Mouse (Mus musculus): ENCODE results near the gene Gm3543. TPM values are rescaled to one million over a fixed set of nuclear protein-coding genes. Genes with fewer than 3 reads are reported as not detected.
"Not testable (repeated sequence)": the region's sequence is repeated elsewhere in the genome, so short reads cannot be mapped to it uniquely, and the experiment has no call there.

Gene Gm3543
- not detected in 2 replicates for polyA plus RNA-seq (2015; fragmentation: Nextera tagmentation; extraction: Ambion mirVana)

DNA sequence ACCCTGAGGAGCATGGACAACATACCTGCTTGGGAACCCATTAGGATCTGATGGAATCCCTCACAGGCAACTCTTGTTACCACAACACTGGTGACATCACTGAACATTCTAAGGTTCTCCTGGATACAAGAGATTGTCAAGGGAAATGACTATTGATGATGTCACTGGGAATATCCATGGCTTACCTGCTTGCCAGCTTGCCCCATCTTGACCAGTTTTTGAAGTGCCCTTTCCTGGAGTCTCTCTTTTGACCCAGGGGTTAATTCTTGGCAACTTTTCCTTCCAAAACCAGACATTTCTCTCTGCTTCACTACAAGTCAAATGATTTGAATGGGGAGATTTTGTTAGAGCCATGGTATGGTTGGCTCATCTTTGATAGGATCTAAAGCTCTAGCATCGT, at the start of gene Gm3543:
Gm3543 (minus strand) TSS at position 101 of the 400 bp plus-strand sequence.
- not testable (repeated sequence) for H3K4me1 ChIP-seq
- 80% methylated on average over 1 of the region's 1 CpGs for WGBS

DNA sequence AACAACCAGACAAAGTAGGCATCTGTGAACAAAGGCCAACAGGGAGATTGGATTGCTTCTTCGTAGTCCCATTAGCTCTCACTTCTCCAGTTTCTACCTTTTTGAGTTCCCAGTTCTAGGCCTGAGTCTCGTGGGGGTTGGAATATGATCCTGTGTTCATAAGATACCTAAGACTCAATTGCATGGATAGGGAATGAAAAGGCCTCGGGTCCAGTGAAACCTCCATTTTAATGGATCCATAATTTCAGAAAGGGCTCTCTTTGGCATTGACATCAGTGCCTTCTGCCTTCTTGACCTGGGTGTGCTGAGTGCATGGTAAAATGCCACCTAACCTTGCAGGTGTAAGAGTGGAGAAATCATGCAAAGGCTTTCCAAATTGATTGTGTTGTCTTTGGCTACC, 14.5 kb downstream of the Gm3543 start:
- not testable (repeated sequence) for H3K4me1 ChIP-seq; H3K4me3 ChIP-seq; H3K4me2 ChIP-seq; H3K9me3 ChIP-seq; ATAC-seq (ENCODE audit: borderline replicate concordance, extremely low read depth, low FRiP score, low TSS enrichment); H3K27ac ChIP-seq; H3K27me3 ChIP-seq; H3K36me3 ChIP-seq; H3K9ac ChIP-seq
- WGBS, result 53% methylated on average over 3 of the region's 3 CpGs

More for the DNA sequence above, at the start of gene Gm3543:
- H3K9ac ChIP-seq; H3K4me2 ChIP-seq; H3K9me3 ChIP-seq; H3K36me3 ChIP-seq; ATAC-seq (ENCODE audit: borderline replicate concordance, extremely low read depth, low FRiP score, low TSS enrichment); H3K27me3 ChIP-seq; H3K4me3 ChIP-seq; H3K27ac ChIP-seq: not testable (repeated sequence)

DNA sequence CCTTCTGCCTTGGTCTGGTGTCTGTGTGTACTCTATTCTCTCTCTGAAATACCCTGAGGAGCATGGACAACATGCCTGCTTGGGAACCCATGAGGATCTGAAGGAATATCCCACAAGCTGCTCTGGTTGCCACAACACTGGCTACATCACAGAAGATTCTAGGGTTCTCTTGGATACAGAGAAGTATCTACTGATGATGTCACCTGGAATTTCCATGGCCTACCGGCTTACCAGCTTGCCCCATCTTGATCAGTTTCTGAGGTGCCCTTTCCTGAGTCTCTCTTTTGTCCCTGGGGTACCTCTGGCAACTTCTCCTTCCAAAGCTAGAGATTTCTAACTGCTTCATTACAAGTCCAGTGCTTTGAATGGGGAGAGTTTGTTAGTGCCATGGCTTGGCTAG, 15.3 kb downstream of the Gm3543 start, which contains the start of gene Gm6401:
Gm6401 (minus strand) TSS at position 101 of the 400 bp plus-strand sequence.
- ATAC-seq (ENCODE audit: borderline replicate concordance, extremely low read depth, low FRiP score, low TSS enrichment); H3K36me3 ChIP-seq; H3K4me1 ChIP-seq; H3K27me3 ChIP-seq; H3K27ac ChIP-seq; H3K9ac ChIP-seq; H3K4me3 ChIP-seq; H3K9me3 ChIP-seq; H3K4me2 ChIP-seq: not testable (repeated sequence)
- WGBS, result 59% methylated on average over 1 of the region's 1 CpGs

DNA sequence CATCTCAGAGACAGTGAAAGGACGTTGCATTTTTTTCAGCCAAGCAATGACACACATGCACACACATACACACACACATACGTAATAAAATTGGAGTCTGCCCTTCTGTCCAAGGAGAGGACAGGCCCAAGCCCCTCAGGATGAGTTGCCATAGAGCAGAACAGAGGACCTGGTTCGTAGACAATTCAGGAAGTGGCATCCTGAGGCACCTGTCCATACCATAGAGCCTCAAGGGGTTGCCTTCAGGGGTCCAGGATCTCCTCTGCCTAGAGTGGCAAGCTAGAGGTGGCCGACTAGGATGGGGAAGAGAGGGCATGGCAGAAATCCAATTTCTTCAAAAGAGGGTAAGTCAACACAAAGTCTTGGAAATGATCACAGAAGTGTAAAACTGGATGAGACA, 19.0 kb downstream of the Gm3543 start:
- not testable (repeated sequence) for H3K4me1 ChIP-seq; H3K36me3 ChIP-seq; H3K27ac ChIP-seq; ATAC-seq (ENCODE audit: borderline replicate concordance, extremely low read depth, low FRiP score, low TSS enrichment); H3K27me3 ChIP-seq; H3K9me3 ChIP-seq; H3K4me3 ChIP-seq; H3K4me2 ChIP-seq; H3K9ac ChIP-seq
- 52% methylated on average over 4 of the region's 4 CpGs for whole genome bisulfite sequencing

DNA sequence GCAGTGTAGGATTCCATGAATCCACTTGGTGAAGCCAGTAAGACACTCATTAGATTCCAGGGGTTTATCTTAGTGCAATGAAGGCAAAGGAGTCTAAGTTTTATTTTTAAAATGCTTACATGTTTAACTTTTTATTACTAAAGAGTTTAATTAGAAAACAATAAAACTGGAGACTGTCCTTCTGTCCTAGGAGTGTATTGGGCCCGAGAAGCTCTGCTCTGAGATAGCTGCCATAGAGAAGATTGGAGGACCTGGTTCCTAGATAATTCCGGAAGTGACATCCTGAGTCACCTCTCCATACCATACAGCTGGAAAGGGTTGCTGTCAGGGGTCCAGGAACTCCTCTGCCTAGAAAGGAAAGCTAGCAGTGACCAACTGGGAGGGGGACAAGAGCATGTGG, 39.4 kb downstream of the Gm3543 start, which contains the start of gene 1700024B05Rik:
1700024B05Rik (plus strand) TSS at position 301 of the 400 bp plus-strand sequence.
- H3K4me1 ChIP-seq; H3K27ac ChIP-seq; H3K27me3 ChIP-seq; ATAC-seq (ENCODE audit: borderline replicate concordance, extremely low read depth, low FRiP score, low TSS enrichment); H3K9me3 ChIP-seq; H3K4me3 ChIP-seq; H3K9ac ChIP-seq; H3K36me3 ChIP-seq; H3K4me2 ChIP-seq: not testable (repeated sequence)
- WGBS, result 89% methylated on average over 2 of the region's 2 CpGs

Other genes starting within 250 kb of the Gm3543 start
- not detected in 2 replicates for gene Gm7929, start 232.7 kb downstream of the Gm3543 start, polyA plus RNA-seq (2015; fragmentation: Nextera tagmentation; extraction: Ambion mirVana)
- gene Gm47189, start 210.9 kb downstream of the Gm3543 start, polyA plus RNA-seq (2015; fragmentation: Nextera tagmentation; extraction: Ambion mirVana), result not detected in 2 replicates
- not detected in 2 replicates for gene Gm7980, start 76.0 kb downstream of the Gm3543 start, polyA plus RNA-seq (2015; fragmentation: Nextera tagmentation; extraction: Ambion mirVana)
- not detected in 2 replicates for gene 1700049E17Rik1, start 58.4 kb downstream of the Gm3543 start, polyA plus RNA-seq (2015; fragmentation: Nextera tagmentation; extraction: Ambion mirVana)
- not detected in 2 replicates for gene 1700024B05Rik, start 39.3 kb downstream of the Gm3543 start, polyA plus RNA-seq (2015; fragmentation: Nextera tagmentation; extraction: Ambion mirVana)
- gene Gm6401, start 15.4 kb downstream of the Gm3543 start, polyA plus RNA-seq (2015; fragmentation: Nextera tagmentation; extraction: Ambion mirVana), result not detected in 2 replicates
- not detected in 2 replicates for gene Gm7951, start 134.0 kb upstream of the Gm3543 start, polyA plus RNA-seq (2015; fragmentation: Nextera tagmentation; extraction: Ambion mirVana)
- not detected in 2 replicates for gene Gm17027, start 179.3 kb upstream of the Gm3543 start, polyA plus RNA-seq (2015; fragmentation: Nextera tagmentation; extraction: Ambion mirVana)
- not detected in 2 replicates for gene Gm3573, start 207.5 kb upstream of the Gm3543 start, polyA plus RNA-seq (2015; fragmentation: Nextera tagmentation; extraction: Ambion mirVana)

Measured in lung, embryonic 15.5 days (tissue).